Mouse (Mus musculus) liver, embryonic 12.5 days (tissue): ENCODE data around the gene Junb. TPM values are rescaled to one million over a fixed set of nuclear protein-coding genes. Genes with fewer than 3 reads are reported as not detected.
A peak's percentile ranks its signal among the peaks of the same experiment; 100 is the strongest.

Experiments
- ATAC-seq: fragments of 200-750 bp; cut with Nextera tagmentation; 2 replicates; pipeline ENCODE4 v1.8.0; 2017; ENCODE audit warnings: moderate number of reproducible peaks, mild to moderate bottlenecking, moderate library complexity
- H3K27ac ChIP-seq: fragments of 300-500 bp; sonication (generic); 2 replicates; pipeline ENCODE4 v1.5.1; 2016; ENCODE audit warnings: mild to moderate bottlenecking
- H3K27me3 ChIP-seq: fragments of 300-500 bp; sonication (generic); replicated peaks from 2 replicates; pipeline ENCODE4 v1.6.1; 2016; ENCODE audit warnings: mild to moderate bottlenecking, moderate library complexity
- H3K36me3 ChIP-seq: fragments of 300-500 bp; sonication (generic); 2 replicates; pipeline ENCODE4 v1.6.1; 2016; ENCODE audit warnings: mild to moderate bottlenecking, moderate library complexity
- H3K4me1 ChIP-seq: fragments of 300-500 bp; sonication (generic); 2 replicates; pipeline ENCODE4 v1.6.1; 2016
- H3K4me2 ChIP-seq: fragments of 300-500 bp; sonication (generic); 2 replicates; pipeline ENCODE4 v1.6.1; 2016; ENCODE audit warnings: mild to moderate bottlenecking, moderate library complexity
- H3K4me3 ChIP-seq: fragments of 300-500 bp; sonication (generic); 2 replicates; pipeline ENCODE4 v1.5.1; 2016; ENCODE audit warnings: mild to moderate bottlenecking, moderate library complexity
- H3K9ac ChIP-seq: fragments of 300-500 bp; sonication (generic); 2 replicates; pipeline ENCODE4 v1.6.1; 2016; ENCODE audit warnings: mild to moderate bottlenecking, moderate library complexity
- H3K9me3 ChIP-seq: fragments of 300-500 bp; sonication (generic); replicated peaks from 2 replicates; pipeline ENCODE4 v1.6.1; 2016; ENCODE audit warnings: mild to moderate bottlenecking, moderate library complexity
- WGBS: fragments of 180-500 bp; shearing (Covaris S2); methylation state at CpG from one replicate; pipeline ENCODE4 v1.1.7; 2016; ENCODE audit not compliant: insufficient replicate concordance; 5-methylcytosine and 5-hydroxymethylcytosine counted together
- polyA plus RNA-seq: library from polyadenylated mRNA; unstranded; fragments of >200 nt; fragmentation: Nextera tagmentation; extraction: Ambion mirVana; gene quantifications from 2 replicates; pipeline ENCODE4 v1.2.1, GENCODE M21; 2016

The Junb gene
- polyA plus RNA-seq, 1 experiment from 2014 or later: 18.3 TPM

- ATAC-seq: no peak
- H3K27me3 ChIP-seq: peaks cover 83% of the 10 kb centered on the region
- no peaks in the 10 kb centered on the region for H3K9me3 ChIP-seq
- no peak overlapping the region for H3K4me3 ChIP-seq
- no peak overlapping the region; the same call in 1 of the 2 replicates for H3K9ac ChIP-seq
- H3K27ac ChIP-seq: no peak overlapping the region
- no peaks in the 10 kb centered on the region for H3K36me3 ChIP-seq
- no peak overlapping the region for H3K4me2 ChIP-seq
- H3K4me1 ChIP-seq: peaks cover 19% of the 10 kb centered on the region
- 12% methylated on average over 28 of the region's 28 CpGs for WGBS
These were observed 32.7 kb upstream of the Junb start for GRCm38 (mm10) chr8:85011242-85011641.

GRCm38 (mm10) chr8:85007686-85008085 lies 29.2 kb upstream of the Junb start:
- H3K4me1 ChIP-seq: peaks cover 12% of the 10 kb centered on the region
- no peak; the same call in 1 of the 2 replicates for ATAC-seq
- H3K27me3 ChIP-seq: peaks cover 68% of the 10 kb centered on the region
- H3K9ac ChIP-seq: no peak overlapping the region
- 0 out of 2 replicates have a peak, but pooled peaks cover 2% of the 10 kb centered on the region for H3K36me3 ChIP-seq
- no peak overlapping the region for H3K4me3 ChIP-seq
- H3K9me3 ChIP-seq: no peaks in the 10 kb centered on the region
- WGBS: 17% methylated on average over 25 of the region's 25 CpGs
- no peak overlapping the region for H3K27ac ChIP-seq
- peak overlapping the region; percentile 10; the same call in 1 of the 2 replicates for H3K4me2 ChIP-seq

GRCm38 (mm10) chr8:84997649-84998295 lies 19.3 kb upstream of the Junb start:
- Histone ChIP-seq H3K4me3 (no peak overlapping the region), H3K36me3 (peaks cover 15% of the 10 kb centered on the region), H3K27me3 (peaks cover 17% of the 10 kb centered on the region), H3K9ac (no peak overlapping the region), H3K9me3 (no peaks in the 10 kb centered on the region), H3K4me1 (peaks cover 26% of the 10 kb centered on the region), H3K4me2 (peak overlapping the region; percentile 39), H3K27ac (no peak overlapping the region)
- 8% methylated on average over 19 of the region's 19 CpGs for WGBS
- peak; percentile 76 for ATAC-seq

- ATAC-seq: no peak
- Histone ChIP-seq H3K4me3 (no peak overlapping the region), H3K27ac (no peak overlapping the region), H3K4me2 (no peak overlapping the region), H3K36me3 (peaks cover 13% of the 10 kb centered on the region), H3K9ac (no peak overlapping the region), H3K4me1 (peaks cover 21% of the 10 kb centered on the region), H3K9me3 (no peaks in the 10 kb centered on the region), H3K27me3 (peaks cover 17% of the 10 kb centered on the region)
- 83% methylated on average over 5 of the region's 5 CpGs for WGBS
These were observed 18.5 kb upstream of the Junb start for GRCm38 (mm10) chr8:84996978-84997377.

- WGBS: 47% methylated on average over 25 of the region's 25 CpGs
- Histone ChIP-seq H3K36me3 (peaks cover 13% of the 10 kb centered on the region), H3K4me1 (peaks cover 31% of the 10 kb centered on the region), H3K4me2 (no peak overlapping the region), H3K27ac (no peak overlapping the region), H3K4me3 (no peak overlapping the region), H3K9me3 (no peaks in the 10 kb centered on the region), H3K9ac (no peak overlapping the region), H3K27me3 (peaks cover 17% of the 10 kb centered on the region)
- ATAC-seq: no peak
These were observed 17.2 kb upstream of the Junb start for GRCm38 (mm10) chr8:84995680-84996079.

- no peak overlapping the region for H3K4me2 ChIP-seq
- ATAC-seq: no peak
- WGBS: 88% methylated on average over 9 of the region's 9 CpGs
- H3K4me1 ChIP-seq: peaks cover 35% of the 10 kb centered on the region
- H3K9ac ChIP-seq: no peak overlapping the region
- no peak overlapping the region for H3K27ac ChIP-seq
- H3K36me3 ChIP-seq: peaks cover 13% of the 10 kb centered on the region
- H3K9me3 ChIP-seq: no peaks in the 10 kb centered on the region
- peaks cover 17% of the 10 kb centered on the region for H3K27me3 ChIP-seq
- H3K4me3 ChIP-seq: no peak overlapping the region
These were observed 15.9 kb upstream of the Junb start for GRCm38 (mm10) chr8:84994375-84994774.

GRCm38 (mm10) chr8:84990836-84991235 lies 12.3 kb upstream of the Junb start:
- peak; percentile 59 for ATAC-seq
- H3K27me3 ChIP-seq: peaks cover 13% of the 10 kb centered on the region
- H3K27ac ChIP-seq: peak overlapping the region; percentile 81
- peaks cover 54% of the 10 kb centered on the region for H3K4me1 ChIP-seq
- 5% methylated on average over 15 of the region's 15 CpGs for WGBS
- H3K9me3 ChIP-seq: no peaks in the 10 kb centered on the region
- peaks cover 6% of the 10 kb centered on the region; the same call in 1 of the 2 replicates for H3K36me3 ChIP-seq
- peak overlapping the region; percentile 93 for H3K4me2 ChIP-seq
- peak overlapping the region; percentile 77 for H3K9ac ChIP-seq
- peak overlapping the region; percentile 68 for H3K4me3 ChIP-seq

GRCm38 (mm10) chr8:84990349-84990748 lies 11.8 kb upstream of the Junb start, which contains the start of gene Hook2:
Gene Hook2 (plus strand): TSS chr8:84990603.
- Histone ChIP-seq H3K36me3 (peaks cover 1% of the 10 kb centered on the region; the same call in 1 of the 2 replicates), H3K27me3 (peaks cover 8% of the 10 kb centered on the region; the same call in 1 of the 2 replicates), H3K9me3 (no peaks in the 10 kb centered on the region), H3K4me1 (peaks cover 54% of the 10 kb centered on the region), H3K4me3 (peak within 1 kb of the TSS; percentile 68), H3K9ac (peak within 1 kb of the TSS; percentile 77), H3K4me2 (peak within 1 kb of the TSS; percentile 93), H3K27ac (peak within 1 kb of the TSS; percentile 88)
- peak; percentile 83 for ATAC-seq
- under 1% methylated on average over 28 of the region's 28 CpGs for WGBS

GRCm38 (mm10) chr8:84989810-84990209 lies 11.3 kb upstream of the Junb start:
- H3K9ac ChIP-seq: peak overlapping the region; percentile 77
- H3K36me3 ChIP-seq: no peaks in the 10 kb centered on the region
- peak overlapping the region; percentile 88 for H3K27ac ChIP-seq
- H3K4me2 ChIP-seq: peak overlapping the region; percentile 93
- peak overlapping the region; percentile 68 for H3K4me3 ChIP-seq
- peak; percentile 65 for ATAC-seq
- WGBS: 0% methylated on average over 15 of the region's 15 CpGs
- peaks cover 59% of the 10 kb centered on the region for H3K4me1 ChIP-seq
- peaks cover 2% of the 10 kb centered on the region; the same call in 1 of the 2 replicates for H3K27me3 ChIP-seq
- no peaks in the 10 kb centered on the region for H3K9me3 ChIP-seq

GRCm38 (mm10) chr8:84989311-84989731 lies 10.8 kb upstream of the Junb start:
- Histone ChIP-seq H3K9ac (peak overlapping the region; percentile 77), H3K4me2 (peak overlapping the region; percentile 93), H3K36me3 (no peaks in the 10 kb centered on the region), H3K27me3 (no peaks in the 10 kb centered on the region), H3K9me3 (no peaks in the 10 kb centered on the region), H3K27ac (peak overlapping the region; percentile 88), H3K4me1 (peaks cover 64% of the 10 kb centered on the region), H3K4me3 (peak overlapping the region; percentile 68)
- WGBS: 7% methylated on average over 15 of the region's 15 CpGs
- 0 out of 2 replicates have a peak, but pooled peaks have one; percentile 10 for ATAC-seq

- H3K9ac ChIP-seq: no peak overlapping the region
- peaks cover 76% of the 10 kb centered on the region for H3K4me1 ChIP-seq
- no peak overlapping the region for H3K4me3 ChIP-seq
- 65% methylated on average over 2 of the region's 2 CpGs for WGBS
- H3K9me3 ChIP-seq: no peaks in the 10 kb centered on the region
- H3K4me2 ChIP-seq: no peak overlapping the region
- H3K27ac ChIP-seq: no peak overlapping the region
- no peaks in the 10 kb centered on the region for H3K36me3 ChIP-seq
- ATAC-seq: no peak
- H3K27me3 ChIP-seq: no peaks in the 10 kb centered on the region
These were observed 9.4 kb upstream of the Junb start for GRCm38 (mm10) chr8:84987903-84988302.

- WGBS: 66% methylated on average over 5 of the region's 5 CpGs
- H3K36me3 ChIP-seq: no peaks in the 10 kb centered on the region
- H3K9me3 ChIP-seq: no peaks in the 10 kb centered on the region
- ATAC-seq: no peak
- H3K27me3 ChIP-seq: no peaks in the 10 kb centered on the region
- H3K4me3 ChIP-seq: no peak overlapping the region
- no peak overlapping the region for H3K9ac ChIP-seq
- no peak overlapping the region for H3K4me2 ChIP-seq
- peaks cover 81% of the 10 kb centered on the region for H3K4me1 ChIP-seq
- H3K27ac ChIP-seq: no peak overlapping the region
These were observed 8.9 kb upstream of the Junb start for GRCm38 (mm10) chr8:84987388-84987787.
